Mouse (Mus musculus): ENCODE measurements at regions not wholly inside any gene's neighbourhood (a gene's known extent, or its start where the extent isn't known, plus 50 kb on each side); places are given as distances from the start of the nearest gene placed in this dataset.

DNA sequence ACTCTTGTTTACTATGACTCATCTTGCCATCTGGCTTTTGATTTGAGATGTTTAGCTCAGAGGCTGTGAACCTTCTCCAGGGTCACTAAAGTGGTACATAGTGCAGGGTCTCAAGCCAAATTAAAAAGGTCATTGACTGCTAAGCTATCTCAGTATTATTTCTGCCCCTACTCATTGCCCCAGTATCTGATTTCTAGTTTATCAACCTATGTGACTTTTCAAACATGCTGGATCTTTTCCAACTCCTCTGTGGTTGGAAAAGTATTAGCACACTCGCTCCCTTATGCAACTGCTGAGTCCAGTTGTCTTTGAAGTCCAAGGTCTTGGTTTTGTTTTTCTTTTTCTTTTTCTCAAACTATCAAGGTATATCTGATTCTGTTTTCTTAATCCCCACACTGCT is 301.0 kb downstream of the Pdzph1 start:
- TF ChIP-seq POLR2A (IDR thresholded peaks at IDR 0.05; ENCODE audit: extremely low read depth, insufficient read depth, low read length): no peak
- TF ChIP-seq CTCF (IDR thresholded peaks at IDR 0.05; ENCODE audit: extremely low read depth, insufficient read depth, low read length): no peak

Data from cortical plate, adult 2 months (tissue).